Mouse (Mus musculus) neural tube, embryonic 15.5 days (tissue): ENCODE measurements at regions not wholly inside any gene's neighbourhood (a gene's known extent, or its start where the extent isn't known, plus 50 kb on each side); places are given as distances from the start of the nearest gene placed in this dataset.

Source experiments
- ATAC-seq: fragments of 200-750 bp; cut with Nextera tagmentation; 2 replicates; pipeline ENCODE4 v1.8.0; 2017; ENCODE audit warnings: mild to moderate bottlenecking, moderate TSS enrichment, moderate library complexity; ENCODE audit not compliant: low FRiP score
- H3K27ac ChIP-seq: fragments of 300-500 bp; sonication (generic); replicated peaks from 2 replicates; pipeline ENCODE4 v1.5.1; 2015; ENCODE audit warnings: mild to moderate bottlenecking, inconsistent platforms
- H3K27me3 ChIP-seq: fragments of 300-500 bp; sonication (generic); replicated peaks from 2 replicates; pipeline ENCODE4 v1.6.1; 2015; ENCODE audit warnings: inconsistent platforms
- H3K36me3 ChIP-seq: fragments of 300-500 bp; sonication (generic); 2 replicates; pipeline ENCODE4 v1.6.1; 2015; ENCODE audit warnings: inconsistent platforms
- H3K4me1 ChIP-seq: fragments of 300-500 bp; sonication (generic); 2 replicates; pipeline ENCODE4 v1.6.1; 2015; ENCODE audit warnings: inconsistent platforms
- H3K4me2 ChIP-seq: fragments of 300-500 bp; sonication (generic); 2 replicates; pipeline ENCODE4 v1.6.1; 2015; ENCODE audit warnings: inconsistent platforms, mild to moderate bottlenecking, moderate library complexity
- H3K4me3 ChIP-seq: fragments of 300-500 bp; sonication (generic); replicated peaks from 2 replicates; pipeline ENCODE4 v1.5.1; 2015; ENCODE audit warnings: mild to moderate bottlenecking, inconsistent platforms
- H3K9ac ChIP-seq: fragments of 300-500 bp; sonication (generic); replicated peaks from 2 replicates; pipeline ENCODE4 v1.6.1; 2015; ENCODE audit warnings: mild to moderate bottlenecking, inconsistent platforms
- H3K9me3 ChIP-seq: fragments of 300-500 bp; sonication (generic); replicated peaks from 2 replicates; pipeline ENCODE4 v1.6.1; 2016; ENCODE audit warnings: inconsistent platforms
- WGBS: fragments of 180-500 bp; shearing (Covaris S2); methylation state at CpG from one replicate; pipeline ENCODE4 v1.1.7; 2015; ENCODE audit warnings: mixed read lengths; 5-methylcytosine and 5-hydroxymethylcytosine counted together

- Histone ChIP-seq H3K27ac (no peak overlapping the region), H3K4me3 (no peak overlapping the region), H3K4me2 (no peak overlapping the region), H3K9ac (no peak overlapping the region), H3K9me3 (no peaks in the 10 kb centered on the region), H3K36me3 (no peaks in the 10 kb centered on the region), H3K27me3 (no peaks in the 10 kb centered on the region), H3K4me1 (peaks cover 7% of the 10 kb centered on the region)
- peak; percentile 65 for ATAC-seq
- 22% methylated on average over 7 of the region's 7 CpGs for WGBS
Observed at GRCm38 (mm10) chr11:56932766-56933165, 78.4 kb upstream of the Gria1 start.

GRCm38 (mm10) chr11:56952357-56952756, 58.8 kb upstream of the Gria1 start:
- 91% methylated on average over 2 of the region's 2 CpGs for WGBS

GRCm38 (mm10) chr11:56957824-56958223, 53.4 kb upstream of the Gria1 start:
- Histone ChIP-seq H3K9ac (no peak overlapping the region), H3K4me1 (no peaks in the 10 kb centered on the region), H3K4me3 (no peak overlapping the region), H3K36me3 (no peaks in the 10 kb centered on the region), H3K9me3 (no peaks in the 10 kb centered on the region), H3K27ac (no peak overlapping the region), H3K4me2 (no peak overlapping the region), H3K27me3 (no peaks in the 10 kb centered on the region)
- WGBS = 89% methylated on average over 2 of the region's 2 CpGs
- no peak for ATAC-seq

More at GRCm38 (mm10) chr11:56952357-56952756, 58.8 kb upstream of the Gria1 start:
- Histone ChIP-seq H3K4me1 (no peaks in the 10 kb centered on the region), H3K9me3 (no peaks in the 10 kb centered on the region), H3K27ac (no peak overlapping the region), H3K9ac (no peak overlapping the region), H3K36me3 (no peaks in the 10 kb centered on the region), H3K4me3 (no peak overlapping the region), H3K27me3 (no peaks in the 10 kb centered on the region), H3K4me2 (no peak overlapping the region)
- no peak for ATAC-seq
